8 mouse cellular contexts compared by ENCODE assay signal in the genomic region with DNA sequence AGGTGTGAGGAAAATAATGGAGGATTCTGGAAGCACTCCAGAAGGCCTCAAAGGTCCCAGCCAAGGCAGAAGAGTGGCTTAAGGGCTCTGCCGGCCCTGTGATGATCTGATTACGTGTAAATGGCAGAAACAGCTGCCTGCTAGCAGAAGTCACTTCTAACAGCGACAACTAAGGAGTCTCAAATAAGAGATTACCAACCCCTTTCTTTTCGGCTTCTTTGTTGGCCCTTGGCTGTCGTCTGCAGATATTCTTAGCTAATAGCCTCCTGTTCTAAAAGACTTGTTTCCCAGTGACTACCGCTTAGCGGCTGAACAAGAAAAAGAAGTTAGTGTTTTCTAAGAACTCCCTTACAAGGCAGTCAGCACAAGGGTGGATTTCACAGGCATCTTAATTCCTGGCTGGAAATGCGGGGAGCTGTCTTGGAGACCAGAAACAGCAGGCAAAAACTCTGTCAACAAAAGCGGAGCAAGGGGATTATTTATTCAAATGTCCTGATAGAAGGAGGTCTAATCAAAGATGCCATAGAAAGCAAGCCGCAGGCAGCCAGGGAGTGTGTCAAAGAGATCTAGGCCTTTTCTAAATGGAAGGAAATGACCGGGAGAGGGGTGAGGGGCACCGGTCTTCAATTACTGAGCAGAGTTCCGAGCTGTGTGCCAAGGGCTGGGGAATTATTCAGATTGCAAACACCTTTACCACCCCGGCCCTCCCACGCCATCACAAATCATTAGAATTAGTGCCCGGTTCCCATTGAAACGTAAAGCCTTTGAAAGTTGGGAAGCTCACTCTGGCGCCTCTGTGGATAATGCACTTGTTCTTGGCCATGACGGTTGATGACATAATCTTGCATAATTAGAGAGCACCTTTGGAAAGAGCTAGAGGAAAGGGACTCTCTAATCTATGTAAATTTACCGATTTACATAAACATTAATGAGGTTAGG. TPM values are rescaled to one million over a fixed set of nuclear protein-coding genes. Genes with fewer than 3 reads are reported as not detected.
DNase-seq lines count a peak whose midpoint lies in the region; ATAC-seq and TF ChIP-seq lines count a peak whose summit lies in the region.
"Had no signal": no experiment of that assay in that cellular context is flagged by ENCODE, and none has a peak within 500 bp of the region (broad histone marks: within the 10 kb centered on the region; RNA-seq: fewer than 3 reads in every experiment).

No protein-coding gene starts in this region.

- no peak for TF ChIP-seq POLR2A in lung, adult 2 months (IDR thresholded peaks at IDR 0.05; ENCODE audit: borderline replicate concordance, extremely low read depth, low read depth, low read length)

- 23% methylated on average over 20 of the region's 20 CpGs for WGBS in lung, embryonic 15.5 days
- WGBS in lung, adult 2 months, result 49% methylated on average over 20 of the region's 20 CpGs
- WGBS in forebrain, postnatal 0 days, result 4% methylated on average over 20 of the region's 20 CpGs
- WGBS in neural tube, embryonic 12.5 days, result 5% methylated on average over 20 of the region's 20 CpGs
- WGBS in intestine, postnatal 0 days, result 51% methylated on average over 20 of the region's 20 CpGs

- H3K9me3 ChIP-seq in lung, embryonic 15.5 days, result no peaks in the 10 kb centered on the region
- H3K9me3 ChIP-seq in forebrain, postnatal 0 days (ENCODE audit: low read length), result no peaks in the 10 kb centered on the region
- no peaks in the 10 kb centered on the region for H3K9me3 ChIP-seq in neural tube, embryonic 12.5 days
- no peaks in the 10 kb centered on the region for H3K9me3 ChIP-seq in intestine, postnatal 0 days (ENCODE audit: control insufficient read depth)

- peak overlapping the region; percentile 37 for H3K27ac ChIP-seq in lung, embryonic 15.5 days
- H3K27ac ChIP-seq in forebrain, postnatal 0 days (ENCODE audit: low read depth, low read length), result no peak overlapping the region
- H3K27ac ChIP-seq in neural tube, embryonic 12.5 days, result peak overlapping the region; percentile 38
- no peak overlapping the region for H3K27ac ChIP-seq in intestine, postnatal 0 days (ENCODE audit: low read depth, low read length)
- H3K27ac ChIP-seq: left cerebral cortex, adult 2 months had no signal

- ATAC-seq in lung, embryonic 15.5 days (ENCODE audit: borderline replicate concordance, extremely low read depth, low FRiP score, low TSS enrichment), result peak; percentile 71; the same call in 1 of the 2 replicates
- peak; percentile 87 for ATAC-seq in forebrain, postnatal 0 days
- ATAC-seq in neural tube, embryonic 12.5 days (ENCODE audit: low FRiP score, low read depth), result peak; percentile 92
- no peak for ATAC-seq in intestine, postnatal 0 days

- H3K9ac ChIP-seq in lung, embryonic 15.5 days, result no peak overlapping the region
- no peak overlapping the region for H3K9ac ChIP-seq in forebrain, postnatal 0 days
- H3K9ac ChIP-seq in neural tube, embryonic 12.5 days, result no peak overlapping the region
- no peak overlapping the region for H3K9ac ChIP-seq in intestine, postnatal 0 days (ENCODE audit: low read depth, low read length)

- no peak overlapping the region for H3K4me2 ChIP-seq in lung, embryonic 15.5 days
- H3K4me2 ChIP-seq in forebrain, postnatal 0 days (ENCODE audit: low read depth), result no peak overlapping the region
- peak overlapping the region; percentile 27; the same call in 1 of the 2 replicates for H3K4me2 ChIP-seq in neural tube, embryonic 12.5 days (replicated peaks)
- no peak overlapping the region for H3K4me2 ChIP-seq in intestine, postnatal 0 days (replicated peaks; ENCODE audit: low read depth)

- no peak for DNase-seq in lung, adult 2 months
- DNase-seq in forebrain, postnatal 0 days, result peak; percentile 64
- DNase-seq in left cerebral cortex, adult 11 months (ENCODE audit: low spot score), result peak; percentile 22
- no peak for DNase-seq in gastrocnemius, postnatal 4 days (ENCODE audit: low spot score in 2 of 2)

- peaks cover 29% of the 10 kb centered on the region for H3K4me1 ChIP-seq in lung, embryonic 15.5 days
- H3K4me1 ChIP-seq in lung, adult 2 months (ENCODE audit: control insufficient read depth, insufficient read depth, low read length), result peaks cover 8% of the 10 kb centered on the region
- H3K4me1 ChIP-seq in forebrain, postnatal 0 days (ENCODE audit: insufficient read depth), result no peaks in the 10 kb centered on the region
- peaks cover 24% of the 10 kb centered on the region for H3K4me1 ChIP-seq in neural tube, embryonic 12.5 days
- no peaks in the 10 kb centered on the region for H3K4me1 ChIP-seq in intestine, postnatal 0 days (replicated peaks; ENCODE audit: control insufficient read depth, insufficient read depth, low read length)

- no peaks in the 10 kb centered on the region for H3K27me3 ChIP-seq in lung, embryonic 15.5 days
- no peaks in the 10 kb centered on the region for H3K27me3 ChIP-seq in forebrain, postnatal 0 days (ENCODE audit: insufficient read depth, low read length)
- no peaks in the 10 kb centered on the region for H3K27me3 ChIP-seq in neural tube, embryonic 12.5 days (replicated peaks)
- H3K27me3 ChIP-seq in intestine, postnatal 0 days (replicated peaks; ENCODE audit: control insufficient read depth, insufficient read depth, low read length), result no peaks in the 10 kb centered on the region

- TF ChIP-seq CTCF in lung, adult 2 months (IDR thresholded peaks at IDR 0.05; ENCODE audit: insufficient read depth, low read length), result no peak
- no peak for TF ChIP-seq CTCF in forebrain, postnatal 0 days (IDR thresholded peaks at IDR 0.05; ENCODE audit: low read depth)
- TF ChIP-seq CTCF in intestine, postnatal 0 days (IDR thresholded peaks at IDR 0.05; ENCODE audit: low read depth), result no peak

- no peak overlapping the region for H3K4me3 ChIP-seq in lung, embryonic 15.5 days
- H3K4me3 ChIP-seq in lung, adult 2 months (replicated peaks; ENCODE audit: extremely low read depth, low read depth, low read length), result no peak overlapping the region
- no peak overlapping the region for H3K4me3 ChIP-seq in forebrain, postnatal 0 days (ENCODE audit: low read depth, low read length)
- H3K4me3 ChIP-seq in neural tube, embryonic 12.5 days, result no peak overlapping the region
- no peak overlapping the region for H3K4me3 ChIP-seq in intestine, postnatal 0 days (ENCODE audit: low read depth, low read length)
- H3K4me3 ChIP-seq: left cerebral cortex, adult 2 months had no signal

- no peaks in the 10 kb centered on the region for H3K36me3 ChIP-seq in lung, embryonic 15.5 days
- H3K36me3 ChIP-seq in forebrain, postnatal 0 days (ENCODE audit: insufficient read depth), result no peaks in the 10 kb centered on the region
- H3K36me3 ChIP-seq in neural tube, embryonic 12.5 days, result no peaks in the 10 kb centered on the region
- no peaks in the 10 kb centered on the region for H3K36me3 ChIP-seq in intestine, postnatal 0 days (ENCODE audit: control insufficient read depth, insufficient read depth)

RNA-seq across cellular contexts. Expression of gene Hopx, which starts 7.6 kb away (rescaled TPM):
- polyA plus RNA-seq in lung, embryonic 15.5 days (2015; fragmentation: Nextera tagmentation; extraction: Ambion mirVana), result 6.4 and 7.9 TPM in 2 replicates
- polyA plus RNA-seq in lung, adult 2 months (2012; rRNA removed), result 592 and 698 TPM in 2 replicates
- total RNA-seq in forebrain, postnatal 0 days (2014; rRNA removed), result 26.1 and 28.1 TPM in 2 replicates
- 2.7 and 2.8 TPM in 2 replicates for polyA plus RNA-seq in forebrain, postnatal 0 days (2015; fragmentation: Nextera tagmentation; extraction: Ambion mirVana)
- 3.6 and 3.8 TPM in 2 replicates for polyA plus RNA-seq in neural tube, embryonic 12.5 days (2016; fragmentation: Nextera tagmentation; extraction: Ambion mirVana)
- 10.5 and 12.0 TPM in 2 replicates for polyA plus RNA-seq in intestine, postnatal 0 days (2015; fragmentation: Nextera tagmentation; extraction: Ambion mirVana)
- total RNA-seq in gastrocnemius, postnatal 4 days (2021), result 10 to 100 TPM; 15.1 to 16.1 TPM

Comparison
In these comparisons a context has a peak if more than half of its experiments do, and no peak if none do; other contexts are left out.
1. RNA of gene Hopx, which starts 7.6 kb away (polyA plus RNA-seq): 592 to 698 TPM in lung, adult 2 months; 10.5 to 12.0 TPM in intestine, postnatal 0 days, 6.4 to 7.9 TPM in lung, embryonic 15.5 days, 3.6 to 3.8 TPM in neural tube, embryonic 12.5 days and 2.7 to 2.8 TPM in forebrain, postnatal 0 days; every median in the first group is over 10 times any median in the second.
2. H3K27ac ChIP-seq: peak in lung, embryonic 15.5 days (single experiment) and neural tube, embryonic 12.5 days (single experiment); none in forebrain, postnatal 0 days (single experiment) and intestine, postnatal 0 days (single experiment).
3. DNase-seq: peak in forebrain, postnatal 0 days (single experiment) and left cerebral cortex, adult 11 months (single experiment); none in lung, adult 2 months (single experiment) and gastrocnemius, postnatal 4 days (0 of 2).